8 mouse cellular contexts compared by ENCODE assay signal in the genomic region with DNA sequence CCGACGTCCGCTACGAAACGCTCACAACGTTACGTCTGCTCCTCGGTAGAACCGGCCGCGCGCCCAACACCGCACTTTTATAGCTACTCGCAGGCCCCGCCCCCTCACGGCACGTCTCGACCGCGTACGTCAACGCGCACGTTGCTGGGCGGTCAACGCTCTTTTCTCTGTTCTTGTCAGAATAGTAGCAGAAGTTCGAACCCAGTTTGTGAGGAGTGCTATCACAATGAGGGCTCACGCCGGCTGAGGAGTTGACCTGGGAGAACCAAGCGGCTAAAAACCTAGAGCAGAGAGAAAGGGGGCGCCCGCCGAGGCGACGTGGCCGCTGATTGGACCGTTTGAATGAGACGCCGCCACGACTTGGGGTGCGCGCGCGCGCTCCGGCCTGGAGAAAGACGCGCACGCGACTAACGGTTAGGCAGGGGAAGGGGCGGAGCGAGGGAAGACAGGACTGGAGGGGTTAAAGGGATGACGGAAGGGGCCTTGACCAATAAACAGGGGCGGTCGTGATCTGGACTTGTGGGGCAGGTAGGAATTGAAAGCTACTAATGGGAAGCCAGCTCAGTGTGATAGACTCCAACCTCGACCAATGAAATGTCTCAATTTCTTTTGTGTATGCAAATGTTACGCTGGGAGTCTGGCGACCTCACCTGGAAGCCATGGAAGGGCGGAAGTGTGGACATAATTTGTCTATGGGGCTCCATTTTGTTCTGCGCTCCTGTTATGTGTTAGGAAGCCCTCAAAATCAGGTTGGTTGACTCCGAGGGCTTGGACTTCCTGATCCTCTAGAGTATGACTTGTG. TPM values are rescaled to one million over a fixed set of nuclear protein-coding genes. Genes with fewer than 3 reads are reported as not detected.
A peak's percentile ranks its signal among the peaks of the same experiment; 100 is the strongest.
DNase-seq lines count a peak whose midpoint lies in the region; ATAC-seq and TF ChIP-seq lines count a peak whose summit lies in the region.

A gene (minus strand): TSS at position 288 of the 802 bp plus-strand sequence.

- H3K4me3 ChIP-seq in MEL (ENCODE audit: control insufficient read depth in 1 of 2, insufficient read depth in 1 of 2, low read depth in 2 of 2, low read length in 2 of 2) = peak within 1 kb of the TSS; percentile 64 to 96
- peak within 1 kb of the TSS; percentile 90 for H3K4me3 ChIP-seq in cerebellum, adult 2 months (replicated peaks; ENCODE audit: insufficient read depth, low read depth, low read length)
- H3K4me3 ChIP-seq in forebrain, postnatal 0 days (ENCODE audit: low read depth, low read length) = peak within 1 kb of the TSS; percentile 91
- peak within 1 kb of the TSS; percentile 93 for H3K4me3 ChIP-seq in lung, embryonic 15.5 days

- peaks cover 3 to 14% of the 10 kb centered on the region in 2 experiments for H3K4me1 ChIP-seq in MEL (ENCODE audit: control insufficient read depth in 1 of 2, insufficient read depth in 2 of 2, low read length in 2 of 2)
- H3K4me1 ChIP-seq in cerebellum, adult 2 months (ENCODE audit: control insufficient read depth, insufficient read depth, low read length) = no peaks in the 10 kb centered on the region
- H3K4me1 ChIP-seq in forebrain, postnatal 0 days (ENCODE audit: insufficient read depth) = 0 out of 2 replicates have a peak, but pooled peaks cover 2% of the 10 kb centered on the region
- H3K4me1 ChIP-seq in lung, embryonic 15.5 days = peaks cover 27% of the 10 kb centered on the region

- peak; percentile 98 for ATAC-seq in forebrain, postnatal 0 days
- ATAC-seq in lung, embryonic 15.5 days (ENCODE audit: borderline replicate concordance, extremely low read depth, low FRiP score, low TSS enrichment) = peak; percentile 99

- H3K36me3 ChIP-seq in MEL (ENCODE audit: control insufficient read depth in 1 of 2, insufficient read depth in 2 of 2, low read length in 2 of 2) = peaks cover 17 to 22% of the 10 kb centered on the region in 2 experiments
- peaks cover 12% of the 10 kb centered on the region for H3K36me3 ChIP-seq in forebrain, postnatal 0 days (ENCODE audit: insufficient read depth)
- peaks cover 28% of the 10 kb centered on the region for H3K36me3 ChIP-seq in lung, embryonic 15.5 days

- TF ChIP-seq RAD21 in MEL (IDR thresholded peaks at IDR 0.05; ENCODE audit: low read depth, low read length) = no peak

- DNase-seq in MEL (ENCODE audit: low read depth, low spot score) = peak; percentile 99
- DNase-seq in cerebellum, adult 2 months = peak; percentile 98 to 100
- peak; percentile 100 for DNase-seq in forebrain, postnatal 0 days
- DNase-seq in heart, postnatal 4 days = peak; percentile 98
- peak; percentile 98 to 99 for DNase-seq in layer of hippocampus, adult 8-10 months (ENCODE audit: low spot score in 2 of 2)
- peak; percentile 99 for DNase-seq in ovary, adult 18-20 months (ENCODE audit: low spot score)
- DNase-seq in thymus, postnatal 0 days (ENCODE audit: low spot score) = peak; percentile 100

- H3K4me2 ChIP-seq in forebrain, postnatal 0 days (ENCODE audit: low read depth) = peak within 1 kb of the TSS; percentile 79
- peak within 1 kb of the TSS; percentile 70 for H3K4me2 ChIP-seq in lung, embryonic 15.5 days

- peaks cover 27% of the 10 kb centered on the region for H3K79me2 ChIP-seq in MEL (ENCODE audit: control insufficient read depth, insufficient read depth, low read length, poor library complexity)

- TF ChIP-seq POLR2A in MEL (IDR thresholded peaks at IDR 0.05; ENCODE audit: control insufficient read depth in 1 of 2, insufficient read depth in 1 of 2, low read depth in 1 of 2, low read length in 2 of 2, poor library complexity in 1 of 2) = peak; percentile 38 to 71; a peak in 2 of 4 replicates
- TF ChIP-seq POLR2A in cerebellum, adult 2 months (IDR thresholded peaks at IDR 0.05; ENCODE audit: borderline replicate concordance, insufficient read depth, low read length) = peak; percentile 79

- no peak for TF ChIP-seq EP300 in MEL (IDR thresholded peaks at IDR 0.05; ENCODE audit: low read depth in 1 of 2, low read length in 2 of 2)

- no peaks in the 10 kb centered on the region for H3K27me3 ChIP-seq in MEL (ENCODE audit: control insufficient read depth in 1 of 2, insufficient read depth in 2 of 2, low read length in 2 of 2)
- H3K27me3 ChIP-seq in cerebellum, adult 2 months (ENCODE audit: control insufficient read depth, insufficient read depth, low read length) = no peaks in the 10 kb centered on the region
- no peaks in the 10 kb centered on the region for H3K27me3 ChIP-seq in forebrain, postnatal 0 days (ENCODE audit: insufficient read depth, low read length)
- H3K27me3 ChIP-seq in lung, embryonic 15.5 days = no peaks in the 10 kb centered on the region

- under 1% methylated on average over 62 of the region's 62 CpGs for WGBS in cerebellum, adult 2 months
- 2% methylated on average over 62 of the region's 62 CpGs for WGBS in forebrain, postnatal 0 days
- under 1% methylated on average over 62 of the region's 62 CpGs for WGBS in lung, embryonic 15.5 days

- H3K9ac ChIP-seq in MEL (ENCODE audit: control insufficient read depth, low read depth, low read length, poor library complexity, severe bottlenecking) = peak within 1 kb of the TSS; percentile 100
- H3K9ac ChIP-seq in forebrain, postnatal 0 days = peak within 1 kb of the TSS; percentile 81
- peak within 1 kb of the TSS; percentile 99 for H3K9ac ChIP-seq in lung, embryonic 15.5 days

- no peak for TF ChIP-seq CTCF in MEL (IDR thresholded peaks at IDR 0.05 in 2 of 3, conservative IDR thresholded peaks at IDR 0.05 in 1 of 3; ENCODE audit: control insufficient read depth in 1 of 3, insufficient read depth in 1 of 3, low read depth in 2 of 3, low read length in 3 of 3, poor library complexity in 1 of 3, severe bottlenecking in 1 of 3)
- TF ChIP-seq CTCF in cerebellum, adult 2 months (IDR thresholded peaks at IDR 0.05; ENCODE audit: borderline replicate concordance, insufficient read depth, low read depth, low read length) = no peak
- peak; percentile 43 for TF ChIP-seq CTCF in forebrain, postnatal 0 days (IDR thresholded peaks at IDR 0.05; ENCODE audit: low read depth)

- H3K9me3 ChIP-seq in MEL (replicated peaks; ENCODE audit: insufficient read depth, low read length) = no peaks in the 10 kb centered on the region
- H3K9me3 ChIP-seq in forebrain, postnatal 0 days (ENCODE audit: low read length) = no peaks in the 10 kb centered on the region
- H3K9me3 ChIP-seq in lung, embryonic 15.5 days = no peaks in the 10 kb centered on the region

- H3K27ac ChIP-seq in MEL (ENCODE audit: control insufficient read depth, low read depth, low read length) = peak within 1 kb of the TSS; percentile 95
- peak within 1 kb of the TSS; percentile 99 for H3K27ac ChIP-seq in cerebellum, adult 2 months (ENCODE audit: insufficient read depth, low read length)
- peak within 1 kb of the TSS; percentile 98 for H3K27ac ChIP-seq in forebrain, postnatal 0 days (ENCODE audit: low read depth, low read length)
- peak within 1 kb of the TSS; percentile 95 for H3K27ac ChIP-seq in lung, embryonic 15.5 days

TF ChIP-seq in MEL, 35 proteins besides CTCF, POLR2A, EP300 and RAD21 (continues in another document):
- no peak for TF ChIP-seq MYB (IDR thresholded peaks at IDR 0.05; ENCODE audit: low read depth, low read length)
- TF ChIP-seq GATA1 (IDR thresholded peaks at IDR 0.05; ENCODE audit: low read depth, low read length) = no peak
- peak; percentile 81 for TF ChIP-seq CHD2 (IDR thresholded peaks at IDR 0.05; ENCODE audit: low read length)
- peak; percentile 87 for TF ChIP-seq NELFE (IDR thresholded peaks at IDR 0.05; ENCODE audit: low read depth, low read length)
- no peak; the same call in 1 of the 2 replicates for TF ChIP-seq USF1 (IDR thresholded peaks at IDR 0.05; ENCODE audit: low read depth, low read length)
- TF ChIP-seq SMC3 (IDR thresholded peaks at IDR 0.05; ENCODE audit: low read depth, low read length) = no peak
- no peak; the same call in 1 of the 2 replicates for TF ChIP-seq KAT2A (conservative IDR thresholded peaks at IDR 0.05; ENCODE audit: low read depth, low read length)
- TF ChIP-seq BHLHE40 (IDR thresholded peaks at IDR 0.05; ENCODE audit: borderline replicate concordance, low read depth, low read length) = peak; percentile 66
- peak; percentile 93 for TF ChIP-seq ZMIZ1 (IDR thresholded peaks at IDR 0.05; ENCODE audit: low read depth, low read length)
- no peak for TF ChIP-seq MAFK (IDR thresholded peaks at IDR 0.05; ENCODE audit: borderline replicate concordance, low read depth, low read length)
- TF ChIP-seq POLR2AphosphoS2 (IDR thresholded peaks at IDR 0.05; ENCODE audit: low read length) = no peak; the same call in none of the 2 replicates
- peak; percentile 86 for TF ChIP-seq HCFC1 (IDR thresholded peaks at IDR 0.05; ENCODE audit: low read depth, low read length)
- TF ChIP-seq MAX (IDR thresholded peaks at IDR 0.05; ENCODE audit: low read length) = no peak
- no peak for TF ChIP-seq ZC3H11A (IDR thresholded peaks at IDR 0.05; ENCODE audit: low read depth, low read length)
- TF ChIP-seq RCOR1 (IDR thresholded peaks at IDR 0.05; ENCODE audit: low read depth, low read length) = no peak
- peak; percentile 47; the same call in 1 of the 2 replicates for TF ChIP-seq MAZ (IDR thresholded peaks at IDR 0.05; ENCODE audit: low read depth, low read length)
- no peak for TF ChIP-seq TAL1 (IDR thresholded peaks at IDR 0.05; ENCODE audit: low read length)
- TF ChIP-seq JUND (IDR thresholded peaks at IDR 0.05; ENCODE audit: low read depth, low read length) = no peak
- TF ChIP-seq E2F4 (IDR thresholded peaks at IDR 0.05; ENCODE audit: borderline replicate concordance, low read depth, low read length) = peak; percentile 5; the same call in 1 of the 2 replicates
- peak; percentile 66 for TF ChIP-seq SIN3A (IDR thresholded peaks at IDR 0.05; ENCODE audit: low read length)
- peak; percentile 96 for TF ChIP-seq TBP (IDR thresholded peaks at IDR 0.05; ENCODE audit: low read depth, low read length)
- TF ChIP-seq MYC (IDR thresholded peaks at IDR 0.05; ENCODE audit: low read depth, low read length) = peak; percentile 88
- no peak for TF ChIP-seq ZNF384 (IDR thresholded peaks at IDR 0.05; ENCODE audit: low read depth, low read length)

RNA-seq across cellular contexts. Expression of the gene that starts here (rescaled TPM):
- total RNA-seq in MEL (2012; rRNA removed) = 341 and 346 TPM in 2 replicates
- polyA plus RNA-seq in MEL (2012; ENCODE audit: insufficient read depth in 1 of 2, insufficient read length in 2 of 2, low read depth in 1 of 2, low replicate concordance in 2 of 2, missing spikeins in 1 of 2) = 100 to 1,000 TPM in 1 of 2 experiments, not detected in 1; 740 TPM
- polyA plus RNA-seq in cerebellum, adult 2 months (2012; rRNA removed) = 179 and 211 TPM in 2 replicates
- total RNA-seq in forebrain, postnatal 0 days (2014; rRNA removed) = 300 and 347 TPM in 2 replicates
- polyA plus RNA-seq in forebrain, postnatal 0 days (2015; fragmentation: Nextera tagmentation; extraction: Ambion mirVana) = 232 and 259 TPM in 2 replicates
- 100 to 1,000 TPM; 281 to 285 TPM for total RNA-seq in heart, postnatal 4 days (2021)
- total RNA-seq in layer of hippocampus, adult 8-10 months (2022) = 100 to 1,000 TPM; 113 to 119 (median 116) TPM
- polyA plus RNA-seq in lung, embryonic 15.5 days (2015; fragmentation: Nextera tagmentation; extraction: Ambion mirVana) = 409 and 411 TPM in 2 replicates
- 413 and 414 TPM in 2 replicates for polyA plus RNA-seq in thymus, postnatal 0 days (2015; fragmentation: Nextera tagmentation; extraction: Ambion mirVana)

Comparison
In these comparisons a context has a peak if more than half of its experiments do, and no peak if none do; other contexts are left out.
1. Peak in every context shown above with its lines: DNase-seq, ATAC-seq, H3K4me3 ChIP-seq and H3K27ac ChIP-seq.